Mouse (Mus musculus): ENCODE measurements at regions not wholly inside any gene's neighbourhood (a gene's known extent, or its start where the extent isn't known, plus 50 kb on each side); places are given as distances from the start of the nearest gene placed in this dataset.

- H3K79me2 ChIP-seq (ENCODE audit: control insufficient read depth, insufficient read depth, low read length, poor library complexity): no peaks in the 10 kb centered on the region
- H3K4me3 ChIP-seq (ENCODE audit: control insufficient read depth in 1 of 2, insufficient read depth in 1 of 2, low read depth in 2 of 2, low read length in 2 of 2): no peak overlapping the region
- no peak for DNase-seq (ENCODE audit: low read depth, low spot score)
- H3K4me1 ChIP-seq (ENCODE audit: control insufficient read depth in 1 of 2, insufficient read depth in 2 of 2, low read length in 2 of 2): no peaks in the 10 kb centered on the region
- H3K9ac ChIP-seq (ENCODE audit: control insufficient read depth, low read depth, low read length, poor library complexity, severe bottlenecking): no peak overlapping the region
- H3K36me3 ChIP-seq (ENCODE audit: control insufficient read depth in 1 of 2, insufficient read depth in 2 of 2, low read length in 2 of 2): no peaks in the 10 kb centered on the region
- TF ChIP-seq MYB (IDR thresholded peaks at IDR 0.05; ENCODE audit: low read depth, low read length) (no peak), ETS1 (IDR thresholded peaks at IDR 0.05; ENCODE audit: low read depth, low read length) (no peak), CHD1 (IDR thresholded peaks at IDR 0.05; ENCODE audit: low read depth, low read length) (no peak), GATA1 (IDR thresholded peaks at IDR 0.05; ENCODE audit: low read depth, low read length) (no peak), E2F4 (IDR thresholded peaks at IDR 0.05; ENCODE audit: borderline replicate concordance, low read depth, low read length) (no peak), USF1 (IDR thresholded peaks at IDR 0.05; ENCODE audit: low read depth, low read length) (no peak), SMC3 (IDR thresholded peaks at IDR 0.05; ENCODE audit: low read depth, low read length) (no peak)
- no peaks in the 10 kb centered on the region for H3K9me3 ChIP-seq (replicated peaks; ENCODE audit: insufficient read depth, low read length)
- no peaks in the 10 kb centered on the region for H3K27me3 ChIP-seq (ENCODE audit: control insufficient read depth in 1 of 2, insufficient read depth in 2 of 2, low read length in 2 of 2)
- H3K27ac ChIP-seq (ENCODE audit: control insufficient read depth, low read depth, low read length): no peak overlapping the region
Measured at GRCm38 (mm10) chr10:38887896-38888295, 66.3 kb upstream of the Rfpl4b start.

DNA sequence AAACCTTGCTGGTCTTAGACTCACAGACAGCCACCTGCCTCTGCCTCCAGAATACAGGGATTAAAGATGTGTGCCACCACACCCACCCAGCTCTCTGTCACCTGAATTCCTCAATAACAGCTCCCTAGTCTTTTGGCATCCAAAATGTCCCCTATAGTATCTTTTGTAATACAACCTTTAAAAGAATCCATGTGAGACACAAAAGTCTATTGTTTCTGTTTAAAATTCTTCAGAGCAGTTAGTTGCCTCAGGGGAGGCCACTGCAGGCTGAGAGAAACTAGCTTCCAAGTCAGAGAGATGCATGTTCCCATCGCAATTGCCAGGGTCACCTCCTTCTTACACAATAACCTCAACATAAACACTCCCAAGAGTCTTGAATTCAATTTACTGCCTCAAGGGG lies 70.6 kb upstream of the Lama4 start:
- no peak overlapping the region for H3K27ac ChIP-seq (ENCODE audit: control insufficient read depth, low read depth, low read length)
- TF ChIP-seq JUND (IDR thresholded peaks at IDR 0.05; ENCODE audit: low read depth, low read length) (no peak), USF2 (IDR thresholded peaks at IDR 0.05; ENCODE audit: borderline replicate concordance in 1 of 2, insufficient read depth in 1 of 2, low read depth in 1 of 2, low read length in 2 of 2) (no peak), EP300 (IDR thresholded peaks at IDR 0.05; ENCODE audit: low read depth in 1 of 2, low read length in 2 of 2) (no peak), UBTF (IDR thresholded peaks at IDR 0.05; ENCODE audit: borderline replicate concordance, insufficient read depth, low read depth, low read length) (no peak), NELFE (IDR thresholded peaks at IDR 0.05; ENCODE audit: low read depth, low read length) (no peak), TCF12 (IDR thresholded peaks at IDR 0.05; ENCODE audit: low read depth, low read length) (no peak)
- H3K4me3 ChIP-seq (ENCODE audit: control insufficient read depth in 1 of 2, insufficient read depth in 1 of 2, low read depth in 2 of 2, low read length in 2 of 2): no peak overlapping the region
- H3K36me3 ChIP-seq (ENCODE audit: control insufficient read depth in 1 of 2, insufficient read depth in 2 of 2, low read length in 2 of 2): no peaks in the 10 kb centered on the region
- DNase-seq (ENCODE audit: low read depth, low spot score): no peak
- H3K4me1 ChIP-seq (ENCODE audit: control insufficient read depth in 1 of 2, insufficient read depth in 2 of 2, low read length in 2 of 2): no peaks in the 10 kb centered on the region
- H3K27me3 ChIP-seq (ENCODE audit: control insufficient read depth in 1 of 2, insufficient read depth in 2 of 2, low read length in 2 of 2): no peaks in the 10 kb centered on the region
- H3K9me3 ChIP-seq (replicated peaks; ENCODE audit: insufficient read depth, low read length): no peaks in the 10 kb centered on the region
- no peak overlapping the region for H3K9ac ChIP-seq (ENCODE audit: control insufficient read depth, low read depth, low read length, poor library complexity, severe bottlenecking)
- H3K79me2 ChIP-seq (ENCODE audit: control insufficient read depth, insufficient read depth, low read length, poor library complexity): no peaks in the 10 kb centered on the region

- Histone ChIP-seq H3K27me3 (ENCODE audit: control insufficient read depth in 1 of 2, insufficient read depth in 2 of 2, low read length in 2 of 2) (no peaks in the 10 kb centered on the region), H3K27ac (ENCODE audit: control insufficient read depth, low read depth, low read length) (no peak overlapping the region), H3K79me2 (ENCODE audit: control insufficient read depth, insufficient read depth, low read length, poor library complexity) (no peaks in the 10 kb centered on the region), H3K9ac (ENCODE audit: control insufficient read depth, low read depth, low read length, poor library complexity, severe bottlenecking) (no peak overlapping the region), H3K9me3 (replicated peaks; ENCODE audit: insufficient read depth, low read length) (no peaks in the 10 kb centered on the region), H3K36me3 (ENCODE audit: control insufficient read depth in 1 of 2, insufficient read depth in 2 of 2, low read length in 2 of 2) (no peaks in the 10 kb centered on the region), H3K4me1 (ENCODE audit: control insufficient read depth in 1 of 2, insufficient read depth in 2 of 2, low read length in 2 of 2) (no peaks in the 10 kb centered on the region), H3K4me3 (ENCODE audit: control insufficient read depth in 1 of 2, insufficient read depth in 1 of 2, low read depth in 2 of 2, low read length in 2 of 2) (no peak overlapping the region)
- TF ChIP-seq MYB (IDR thresholded peaks at IDR 0.05; ENCODE audit: low read depth, low read length) (no peak), ELF1 (IDR thresholded peaks at IDR 0.05; ENCODE audit: low read depth, low read length) (no peak), TAL1 (IDR thresholded peaks at IDR 0.05; ENCODE audit: low read length) (no peak), SMC3 (IDR thresholded peaks at IDR 0.05; ENCODE audit: low read depth, low read length) (no peak), MEF2A (IDR thresholded peaks at IDR 0.05; ENCODE audit: extremely low read depth, insufficient replicate concordance, low read depth, low read length, poor library complexity, severe bottlenecking) (no peak), ZKSCAN1 (IDR thresholded peaks at IDR 0.05; ENCODE audit: low read depth, low read length) (no peak), UBTF (IDR thresholded peaks at IDR 0.05; ENCODE audit: borderline replicate concordance, insufficient read depth, low read depth, low read length) (no peak), BHLHE40 (IDR thresholded peaks at IDR 0.05; ENCODE audit: borderline replicate concordance, low read depth, low read length) (no peak), MYC (IDR thresholded peaks at IDR 0.05; ENCODE audit: low read depth, low read length) (no peak), MAFK (IDR thresholded peaks at IDR 0.05; ENCODE audit: borderline replicate concordance, low read depth, low read length) (no peak), ZNF384 (IDR thresholded peaks at IDR 0.05; ENCODE audit: low read depth, low read length) (no peak)
- DNase-seq (ENCODE audit: low read depth, low spot score): no peak
Measured at GRCm38 (mm10) chr10:38895656-38896055, 69.7 kb upstream of the Lama4 start.
